Mouse (Mus musculus): ENCODE measurements around the gene Taar2. TPM values are rescaled to one million over a fixed set of nuclear protein-coding genes. Genes with fewer than 3 reads are reported as not detected.

Gene Taar2
- total RNA-seq, 2 experiments from 2014 or later, result not detected

GRCm38 (mm10) chr10:23978901-23979705 lies 40.7 kb downstream of the Taar2 start:
- DNase-seq (ENCODE audit: low spot score in 2 of 2), result peak; percentile 69 to 72

DNA sequence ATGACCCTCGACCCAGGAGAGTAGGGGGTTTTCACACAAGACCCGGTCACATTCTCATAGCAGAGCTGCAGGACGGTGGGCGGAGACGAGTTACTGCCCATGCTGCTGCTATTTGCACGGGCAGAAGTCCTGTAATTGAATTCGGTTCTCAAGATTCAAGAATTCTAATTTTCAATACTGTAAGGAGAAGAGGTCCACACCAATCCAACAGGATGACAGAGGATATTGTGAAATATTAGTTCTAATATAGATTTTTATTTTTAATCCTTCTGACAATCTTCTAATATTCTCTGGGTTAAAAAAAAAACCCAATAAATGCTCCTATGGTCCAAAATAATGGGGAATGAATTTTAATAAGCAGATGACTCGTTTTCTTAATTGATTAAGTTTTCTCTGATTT lies 47.2 kb downstream of the Taar2 start, which contains the start of gene Taar6:
Gene Taar6, minus strand, starts transcription at position 101 of the 400 bp plus-strand sequence.
- no peak for DNase-seq (ENCODE audit: low spot score in 2 of 2)

GRCm38 (mm10) chr10:23986419-23986818 lies 48.0 kb downstream of the Taar2 start:
- no peak for DNase-seq (ENCODE audit: low spot score in 2 of 2)

Other genes with a start within 250 kb of the Taar2 start
- gene Rps12, start 151.3 kb upstream of the Taar2 start, total RNA-seq (2021), result 100 to 1,000 TPM; 216 to 218 TPM
- 10 to 100 TPM; 27.6 to 28.8 TPM for gene Slc18b1, start 141.6 kb upstream of the Taar2 start, total RNA-seq (2021)
- gene Vnn3, start 87.1 kb upstream of the Taar2 start, total RNA-seq (2021), result not detected
- not detected for gene Vnn1, start 43.9 kb upstream of the Taar2 start, total RNA-seq (2021)
- gene Taar1, start 18.2 kb upstream of the Taar2 start, total RNA-seq (2021), result not detected
- gene Taar3, start 11.0 kb downstream of the Taar2 start, total RNA-seq (2021), result not detected
- not detected for gene Taar4, start 21.9 kb downstream of the Taar2 start, total RNA-seq (2021)
- gene Taar5, start 32.1 kb downstream of the Taar2 start, total RNA-seq (2021), result not detected
- gene Taar6, start 47.1 kb downstream of the Taar2 start, total RNA-seq (2021), result not detected
- gene Taar7a, start 54.9 kb downstream of the Taar2 start, total RNA-seq (2021), result not detected
- not detected for gene Taar7b, start 61.4 kb downstream of the Taar2 start, total RNA-seq (2021)
- not detected for gene Taar7d, start 88.7 kb downstream of the Taar2 start, total RNA-seq (2021)
- gene Taar7e, start 99.0 kb downstream of the Taar2 start, total RNA-seq (2021), result not detected
- gene Taar7f, start 110.9 kb downstream of the Taar2 start, total RNA-seq (2021), result not detected
- not detected for gene Taar8a, start 137.9 kb downstream of the Taar2 start, total RNA-seq (2021)
- not detected for gene Taar8b, start 153.7 kb downstream of the Taar2 start, total RNA-seq (2021)
- gene Taar8c, start 163.3 kb downstream of the Taar2 start, total RNA-seq (2021), result not detected
- gene Taar9, start 171.0 kb downstream of the Taar2 start, total RNA-seq (2021), result not detected
- gene Stx7, start 210.7 kb downstream of the Taar2 start, total RNA-seq (2021), result 100 to 1,000 TPM; 136 to 139 TPM

Data from left cerebral cortex, adult 18-20 months (tissue).